Mouse (Mus musculus): Measurements from ENCODE around the gene Cap2. TPM values are rescaled to one million over a fixed set of nuclear protein-coding genes. Genes with fewer than 3 reads are reported as not detected.

Cap2 gene
- total and polyA plus RNA-seq, 3 experiments = 14.8 to 120 (median 22.3) TPM

DNA sequence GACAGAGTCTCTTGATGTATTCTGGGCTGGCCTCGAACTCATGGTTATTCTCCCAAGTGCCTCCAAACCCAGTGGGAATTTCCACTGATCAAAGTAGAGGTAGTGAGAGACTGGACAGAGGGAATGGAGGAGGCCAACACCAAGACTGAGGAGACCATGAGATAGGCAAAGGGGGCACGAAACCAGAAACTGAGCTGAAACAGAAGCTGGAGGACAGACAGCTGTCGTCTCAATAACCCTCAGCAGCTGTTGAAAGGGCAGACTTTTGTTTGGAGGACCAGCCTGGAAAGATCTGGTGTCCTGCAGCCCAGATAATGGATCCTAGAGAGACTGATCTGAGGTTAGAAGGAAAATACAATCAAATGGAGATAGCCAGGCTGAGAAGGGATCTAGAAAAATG is 109.4 kb downstream of the Cap2 start:
- Histone ChIP-seq H3K9me3 (replicated peaks; ENCODE audit: insufficient read depth, low read length) (no peaks in the 10 kb centered on the region), H3K36me3 (ENCODE audit: control insufficient read depth in 1 of 2, insufficient read depth in 2 of 2, low read length in 2 of 2) (no peaks in the 10 kb centered on the region)
- TF ChIP-seq TBP (IDR thresholded peaks at IDR 0.05; ENCODE audit: low read depth, low read length) (no peak), GATA1 (IDR thresholded peaks at IDR 0.05; ENCODE audit: low read depth, low read length) (no peak), USF2 (IDR thresholded peaks at IDR 0.05; ENCODE audit: borderline replicate concordance in 1 of 2, insufficient read depth in 1 of 2, low read depth in 1 of 2, low read length in 2 of 2) (no peak), E2F4 (IDR thresholded peaks at IDR 0.05; ENCODE audit: borderline replicate concordance, low read depth, low read length) (no peak), MXI1 (IDR thresholded peaks at IDR 0.05; ENCODE audit: low read depth, low read length) (no peak), POLR2AphosphoS5 (IDR thresholded peaks at IDR 0.05; ENCODE audit: borderline replicate concordance, low read depth, low read length) (no peak), POLR2A (IDR thresholded peaks at IDR 0.05; ENCODE audit: control insufficient read depth in 1 of 2, insufficient read depth in 1 of 2, low read depth in 1 of 2, low read length in 2 of 2, poor library complexity in 1 of 2) (no peak), EP300 (IDR thresholded peaks at IDR 0.05; ENCODE audit: low read depth in 1 of 2, low read length in 2 of 2) (no peak), JUND (IDR thresholded peaks at IDR 0.05; ENCODE audit: low read depth, low read length) (no peak), CTCF (IDR thresholded peaks at IDR 0.05 in 2 of 3, conservative IDR thresholded peaks at IDR 0.05 in 1 of 3; ENCODE audit: control insufficient read depth in 1 of 3, insufficient read depth in 1 of 3, low read depth in 2 of 3, low read length in 3 of 3, poor library complexity in 1 of 3, severe bottlenecking in 1 of 3) (no peak), MYB (IDR thresholded peaks at IDR 0.05; ENCODE audit: low read depth, low read length) (no peak), NRF1 (IDR thresholded peaks at IDR 0.05; ENCODE audit: insufficient read depth, low read depth, low read length, poor library complexity, severe bottlenecking) (no peak), ZNF384 (IDR thresholded peaks at IDR 0.05; ENCODE audit: low read depth, low read length) (no peak), USF1 (IDR thresholded peaks at IDR 0.05; ENCODE audit: low read depth, low read length) (no peak), SIN3A (IDR thresholded peaks at IDR 0.05; ENCODE audit: low read length) (no peak), CHD1 (IDR thresholded peaks at IDR 0.05; ENCODE audit: low read depth, low read length) (no peak), MAZ (IDR thresholded peaks at IDR 0.05; ENCODE audit: low read depth, low read length) (no peak), ETS1 (IDR thresholded peaks at IDR 0.05; ENCODE audit: low read depth, low read length) (no peak), ELF1 (IDR thresholded peaks at IDR 0.05; ENCODE audit: low read depth, low read length) (no peak)

DNA sequence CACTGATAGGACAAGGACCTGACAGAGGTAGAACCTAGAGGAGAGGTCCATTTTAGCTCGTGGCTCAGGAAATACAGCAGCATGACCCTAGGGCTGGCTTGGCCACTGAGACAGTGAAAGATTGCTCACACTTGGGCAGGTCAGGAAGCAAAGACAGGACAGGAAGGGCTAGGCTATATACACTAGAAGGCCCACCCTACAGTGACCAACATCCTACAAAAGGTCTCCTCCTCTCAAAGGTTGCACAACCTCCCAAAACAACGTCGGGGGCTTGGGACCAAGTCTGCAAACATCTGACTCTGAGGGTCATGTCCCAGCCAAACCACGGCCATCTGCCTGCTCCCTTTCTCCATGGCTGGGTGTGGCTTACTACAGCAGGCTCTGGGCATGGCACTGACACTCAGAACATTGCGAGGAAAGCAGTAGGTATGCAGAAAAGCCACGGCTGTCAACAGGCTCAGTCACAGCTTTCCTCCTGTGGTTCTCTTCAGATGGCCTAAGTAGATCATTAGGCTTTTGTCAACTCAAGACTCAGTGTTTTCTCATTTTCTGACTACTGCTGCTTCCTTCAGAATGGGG is 112.1 kb downstream of the Cap2 start:
- Histone ChIP-seq H3K27ac (ENCODE audit: control insufficient read depth, low read depth, low read length) (no peak overlapping the region), H3K27me3 (ENCODE audit: control insufficient read depth in 1 of 2, insufficient read depth in 2 of 2, low read length in 2 of 2) (no peaks in the 10 kb centered on the region), H3K4me3 (ENCODE audit: control insufficient read depth in 1 of 2, insufficient read depth in 1 of 2, low read depth in 2 of 2, low read length in 2 of 2) (no peak overlapping the region), H3K9ac (ENCODE audit: control insufficient read depth, low read depth, low read length, poor library complexity, severe bottlenecking) (no peak overlapping the region), H3K36me3 (ENCODE audit: control insufficient read depth in 1 of 2, insufficient read depth in 2 of 2, low read length in 2 of 2) (no peaks in the 10 kb centered on the region), H3K9me3 (replicated peaks; ENCODE audit: insufficient read depth, low read length) (no peaks in the 10 kb centered on the region), H3K79me2 (ENCODE audit: control insufficient read depth, insufficient read depth, low read length, poor library complexity) (no peaks in the 10 kb centered on the region), H3K4me1 (ENCODE audit: control insufficient read depth in 1 of 2, insufficient read depth in 2 of 2, low read length in 2 of 2) (no peaks in the 10 kb centered on the region)
- TF ChIP-seq ZKSCAN1 (IDR thresholded peaks at IDR 0.05; ENCODE audit: low read depth, low read length) = no peak
- TF ChIP-seq HCFC1 (IDR thresholded peaks at IDR 0.05; ENCODE audit: low read depth, low read length) = no peak
- no peak for TF ChIP-seq E2F4 (IDR thresholded peaks at IDR 0.05; ENCODE audit: borderline replicate concordance, low read depth, low read length)
- TF ChIP-seq TAL1 (IDR thresholded peaks at IDR 0.05; ENCODE audit: low read length) = no peak
- TF ChIP-seq ZMIZ1 (IDR thresholded peaks at IDR 0.05; ENCODE audit: low read depth, low read length) = no peak
- TF ChIP-seq SIN3A (IDR thresholded peaks at IDR 0.05; ENCODE audit: low read length) = no peak
- no peak for TF ChIP-seq CHD1 (IDR thresholded peaks at IDR 0.05; ENCODE audit: low read depth, low read length)
- TF ChIP-seq ELF1 (IDR thresholded peaks at IDR 0.05; ENCODE audit: low read depth, low read length) = no peak
- no peak for TF ChIP-seq GABPA (IDR thresholded peaks at IDR 0.05; ENCODE audit: low read depth, low read length)
- no peak for TF ChIP-seq NELFE (IDR thresholded peaks at IDR 0.05; ENCODE audit: low read depth, low read length)
- TF ChIP-seq JUND (IDR thresholded peaks at IDR 0.05; ENCODE audit: low read depth, low read length) = no peak
- TF ChIP-seq MYB (IDR thresholded peaks at IDR 0.05; ENCODE audit: low read depth, low read length) = no peak
- no peak for TF ChIP-seq POLR2AphosphoS5 (IDR thresholded peaks at IDR 0.05; ENCODE audit: borderline replicate concordance, low read depth, low read length)
- no peak for TF ChIP-seq ZC3H11A (IDR thresholded peaks at IDR 0.05; ENCODE audit: low read depth, low read length)
- no peak for TF ChIP-seq USF1 (IDR thresholded peaks at IDR 0.05; ENCODE audit: low read depth, low read length)
- TF ChIP-seq MEF2A (IDR thresholded peaks at IDR 0.05; ENCODE audit: extremely low read depth, insufficient replicate concordance, low read depth, low read length, poor library complexity, severe bottlenecking) = no peak
- TF ChIP-seq MYC (IDR thresholded peaks at IDR 0.05; ENCODE audit: low read depth, low read length) = no peak
- no peak for TF ChIP-seq GATA1 (IDR thresholded peaks at IDR 0.05; ENCODE audit: low read depth, low read length)
- no peak for DNase-seq (ENCODE audit: low read depth, low spot score)

More for the DNA sequence above, 109.4 kb downstream of the Cap2 start:
- Histone ChIP-seq H3K4me1 (ENCODE audit: control insufficient read depth in 1 of 2, insufficient read depth in 2 of 2, low read length in 2 of 2) (no peaks in the 10 kb centered on the region), H3K79me2 (ENCODE audit: control insufficient read depth, insufficient read depth, low read length, poor library complexity) (no peaks in the 10 kb centered on the region), H3K4me3 (ENCODE audit: control insufficient read depth in 1 of 2, insufficient read depth in 1 of 2, low read depth in 2 of 2, low read length in 2 of 2) (no peak overlapping the region), H3K27ac (ENCODE audit: control insufficient read depth, low read depth, low read length) (no peak overlapping the region), H3K27me3 (ENCODE audit: control insufficient read depth in 1 of 2, insufficient read depth in 2 of 2, low read length in 2 of 2) (no peaks in the 10 kb centered on the region), H3K9ac (ENCODE audit: control insufficient read depth, low read depth, low read length, poor library complexity, severe bottlenecking) (no peak overlapping the region)
- DNase-seq (ENCODE audit: low read depth, low spot score) = no peak
